Mouse (Mus musculus): ENCODE data around the gene Mcu.

- TF ChIP-seq ZNF384 (IDR thresholded peaks at IDR 0.05; ENCODE audit: low read depth, low read length) (no peak), ZC3H11A (IDR thresholded peaks at IDR 0.05; ENCODE audit: borderline replicate concordance, low read depth, low read length) (no peak), CHD2 (IDR thresholded peaks at IDR 0.05; ENCODE audit: low read depth, low read length) (no peak)
Measured at GRCm38 (mm10) chr10:59527819-59528218, 88.7 kb downstream of the Mcu start.

Data from ES-E14 (cell line).